Mouse (Mus musculus): ENCODE results near the gene Emc6. TPM values are rescaled to one million over a fixed set of nuclear protein-coding genes. Genes with fewer than 3 reads are reported as not detected.
A peak's percentile ranks its signal among the peaks of the same experiment; 100 is the strongest.

Emc6 gene
- polyA plus RNA-seq (2016; fragmentation: Nextera tagmentation; extraction: Ambion mirVana): 108 and 110 TPM in 2 replicates

DNA sequence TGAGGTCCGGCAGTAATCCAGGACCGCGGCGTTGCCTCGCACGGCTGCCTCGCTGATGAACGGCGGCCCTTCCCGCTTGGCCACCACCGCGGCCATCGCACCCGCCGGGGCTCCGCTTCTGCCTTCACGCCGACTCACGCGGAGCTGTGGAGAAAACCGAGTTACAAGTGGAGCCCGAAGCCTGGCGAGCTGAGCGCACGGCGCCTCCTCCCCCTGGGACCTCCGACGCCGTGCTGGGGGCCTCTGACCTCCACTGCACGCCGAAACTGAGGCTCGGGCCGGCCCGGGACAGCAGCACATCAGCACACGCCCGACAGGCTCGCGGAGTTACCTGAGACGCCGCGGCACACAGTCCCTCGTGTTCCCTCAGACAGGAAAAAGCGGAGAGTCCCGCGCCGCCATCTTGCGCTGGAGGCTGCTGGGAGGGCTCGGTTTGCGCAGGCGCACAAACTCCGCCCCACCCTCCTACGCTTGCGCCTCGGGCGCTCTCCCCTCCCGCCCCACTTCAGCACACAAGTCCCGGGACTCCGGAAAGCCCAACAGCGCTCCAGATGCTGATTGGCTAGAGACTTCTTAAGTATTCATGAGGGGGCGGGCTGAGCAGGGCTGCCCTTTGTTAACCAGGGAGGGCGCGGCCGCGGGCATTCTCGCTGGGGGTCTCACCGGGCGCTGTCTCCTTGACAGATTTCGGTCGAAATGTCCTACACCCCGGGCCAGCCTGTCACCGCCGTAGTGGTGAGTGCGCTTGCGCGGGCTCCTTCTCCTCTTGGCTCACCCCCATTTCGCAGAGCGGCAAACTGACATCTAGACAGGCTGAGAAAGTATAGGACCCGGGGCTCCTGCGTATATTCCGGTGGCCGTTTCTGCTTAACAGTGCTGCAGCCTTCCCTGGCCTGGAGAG is at the start of gene Emc6, which contains the start of gene Tax1bp3:
Emc6 (minus strand) TSS at position 430 of the 901 bp plus-strand sequence.
Tax1bp3 (plus strand) TSS at position 476 of the 901 bp plus-strand sequence.
- Histone ChIP-seq H3K27ac (peak within 1 kb of the TSS; percentile 83), H3K36me3 (peaks cover 38% of the 10 kb centered on the region), H3K27me3 (replicated peaks) (no peaks in the 10 kb centered on the region), H3K9ac (peak within 1 kb of the TSS; percentile 94), H3K4me2 (peak within 1 kb of the TSS; percentile 94), H3K4me3 (peak within 1 kb of the TSS; percentile 94), H3K9me3 (replicated peaks) (no peaks in the 10 kb centered on the region), H3K4me1 (peaks cover 43% of the 10 kb centered on the region)
- ATAC-seq: peak; percentile 98
- under 1% methylated on average over 81 of the region's 81 CpGs for WGBS (ENCODE audit: insufficient replicate concordance)

DNA sequence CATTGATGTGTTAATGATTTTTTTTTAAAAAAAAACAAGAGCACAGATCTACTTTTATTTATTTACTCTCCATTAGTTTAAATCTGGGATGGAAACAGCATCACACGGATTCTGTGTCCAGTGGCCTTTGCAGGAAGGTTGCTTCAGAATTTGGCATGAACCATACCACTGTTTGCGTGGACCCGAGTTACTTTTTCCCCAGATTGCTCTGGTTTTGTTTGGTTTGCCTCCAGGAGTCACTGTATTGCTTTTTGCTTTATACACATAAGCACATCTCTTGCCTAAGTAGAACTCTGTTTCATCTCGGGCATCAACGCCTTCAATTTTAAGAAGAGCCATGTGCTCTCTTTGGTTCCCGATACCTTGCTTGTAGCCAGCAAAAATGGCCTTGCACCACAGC is 49.0 kb upstream of the Emc6 start:
- no peaks in the 10 kb centered on the region for H3K9me3 ChIP-seq (replicated peaks)
- no peaks in the 10 kb centered on the region for H3K36me3 ChIP-seq
- H3K4me2 ChIP-seq: no peak overlapping the region
- WGBS (ENCODE audit: insufficient replicate concordance): 82% methylated on average over 6 of the region's 6 CpGs
- H3K9ac ChIP-seq: no peak overlapping the region
- ATAC-seq: no peak
- H3K27me3 ChIP-seq (replicated peaks): no peaks in the 10 kb centered on the region
- H3K27ac ChIP-seq: no peak overlapping the region
- no peak overlapping the region for H3K4me3 ChIP-seq
- no peaks in the 10 kb centered on the region for H3K4me1 ChIP-seq

DNA sequence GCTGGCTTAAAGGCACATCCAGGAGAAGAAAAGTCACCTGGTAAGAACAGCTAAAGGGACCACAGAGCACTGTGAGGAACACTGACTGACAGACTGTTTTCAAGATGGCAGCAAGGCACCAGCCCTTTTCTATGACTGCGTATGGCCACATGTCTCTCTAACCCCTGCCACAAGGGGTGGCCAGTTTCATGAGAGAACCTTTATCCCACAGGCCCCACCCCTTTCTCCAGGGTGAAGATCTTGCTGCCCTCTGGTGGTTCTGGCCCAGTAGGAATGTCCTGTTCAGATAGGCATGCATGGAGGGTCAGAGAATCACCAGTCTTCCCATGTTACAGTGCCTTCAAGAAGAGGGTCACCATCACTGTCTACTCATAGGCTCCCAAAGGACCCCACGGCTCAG is 47.1 kb upstream of the Emc6 start:
- no peaks in the 10 kb centered on the region for H3K4me1 ChIP-seq
- H3K9me3 ChIP-seq (replicated peaks): no peaks in the 10 kb centered on the region
- H3K4me2 ChIP-seq: no peak overlapping the region
- H3K4me3 ChIP-seq: no peak overlapping the region
- H3K27ac ChIP-seq: no peak overlapping the region
- no peaks in the 10 kb centered on the region for H3K36me3 ChIP-seq
- H3K9ac ChIP-seq: no peak overlapping the region
- ATAC-seq: no peak
- WGBS (ENCODE audit: insufficient replicate concordance): 51% methylated on average over 2 of the region's 2 CpGs
- H3K27me3 ChIP-seq (replicated peaks): no peaks in the 10 kb centered on the region

DNA sequence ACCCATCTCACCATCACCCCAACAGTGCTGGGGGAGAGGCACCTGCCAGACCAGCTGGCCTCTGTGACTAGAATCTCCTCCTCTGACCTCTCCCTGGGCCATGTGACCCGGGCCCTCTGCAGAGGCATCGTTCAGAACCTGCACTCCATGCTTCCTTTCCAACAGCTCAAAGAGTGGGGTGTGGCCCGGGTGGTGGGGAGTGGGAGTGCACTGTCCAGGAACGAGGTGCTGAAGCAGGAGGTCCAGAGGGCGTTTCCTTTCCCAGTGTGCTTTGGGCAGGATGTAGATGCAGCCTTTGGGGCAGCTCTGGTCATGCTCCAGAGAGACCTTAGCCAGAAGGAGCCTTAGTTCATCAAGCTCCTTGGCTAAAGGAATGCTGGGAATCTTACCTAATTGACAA is 46.0 kb upstream of the Emc6 start:
- H3K4me2 ChIP-seq: no peak overlapping the region
- WGBS (ENCODE audit: insufficient replicate concordance): 23% methylated on average over 5 of the region's 5 CpGs

DNA sequence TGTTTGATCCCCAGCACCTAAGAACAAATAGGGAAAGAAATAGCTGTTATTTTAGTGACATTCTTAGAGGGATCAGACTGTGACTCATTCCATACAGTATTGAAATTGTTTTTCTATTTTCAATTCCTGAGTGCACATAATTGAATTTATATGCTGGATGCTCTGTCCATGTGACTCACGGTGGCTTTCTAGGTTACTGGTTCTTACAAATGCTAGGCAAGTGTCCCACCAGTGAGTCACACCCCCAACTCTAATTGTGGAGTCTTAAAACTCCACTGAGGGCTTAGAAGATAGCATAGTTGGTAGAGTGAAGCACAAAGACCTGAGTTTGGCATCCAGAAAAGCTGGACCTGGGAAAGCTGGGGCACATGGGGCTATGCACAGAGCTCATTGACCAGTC is 43.8 kb upstream of the Emc6 start:
- Histone ChIP-seq H3K27ac (no peak overlapping the region), H3K36me3 (no peaks in the 10 kb centered on the region), H3K4me1 (no peaks in the 10 kb centered on the region), H3K4me2 (no peak overlapping the region), H3K9me3 (replicated peaks) (no peaks in the 10 kb centered on the region), H3K9ac (no peak overlapping the region), H3K4me3 (no peak overlapping the region), H3K27me3 (replicated peaks) (no peaks in the 10 kb centered on the region)
- no peak for ATAC-seq
- 61% methylated on average over 1 of the region's 1 CpGs for WGBS (ENCODE audit: insufficient replicate concordance)

More for the DNA sequence above, 46.0 kb upstream of the Emc6 start:
- no peaks in the 10 kb centered on the region for H3K27me3 ChIP-seq (replicated peaks)
- no peaks in the 10 kb centered on the region for H3K9me3 ChIP-seq (replicated peaks)
- no peaks in the 10 kb centered on the region for H3K36me3 ChIP-seq
- H3K4me1 ChIP-seq: no peaks in the 10 kb centered on the region
- H3K4me3 ChIP-seq: no peak overlapping the region
- H3K27ac ChIP-seq: no peak overlapping the region
- no peak for ATAC-seq
- no peak overlapping the region for H3K9ac ChIP-seq

DNA sequence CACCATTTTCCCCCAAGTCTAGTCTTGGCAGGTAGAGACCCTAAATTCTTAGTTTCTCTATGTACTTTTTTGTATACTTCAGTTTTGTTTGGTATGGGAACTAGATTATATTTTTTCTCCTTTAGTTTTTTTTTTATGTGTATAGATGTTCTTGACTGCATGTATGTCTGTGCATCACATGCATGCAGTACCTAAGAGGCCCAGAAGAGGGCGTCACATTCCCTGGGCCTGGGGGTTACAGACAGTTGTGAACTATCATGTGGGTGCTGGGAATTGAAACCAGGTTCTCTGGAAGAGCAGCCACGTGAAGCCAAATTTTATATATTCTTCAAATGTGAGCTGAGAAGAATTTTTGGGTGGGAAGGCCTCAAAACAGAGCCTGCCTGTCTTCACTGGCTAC is 42.8 kb upstream of the Emc6 start:
- Histone ChIP-seq H3K9ac (no peak overlapping the region), H3K4me3 (no peak overlapping the region), H3K4me1 (no peaks in the 10 kb centered on the region), H3K9me3 (replicated peaks) (no peaks in the 10 kb centered on the region), H3K4me2 (no peak overlapping the region), H3K27ac (no peak overlapping the region), H3K27me3 (replicated peaks) (no peaks in the 10 kb centered on the region), H3K36me3 (no peaks in the 10 kb centered on the region)
- 31% methylated on average over 2 of the region's 2 CpGs for WGBS (ENCODE audit: insufficient replicate concordance)
- ATAC-seq: no peak

DNA sequence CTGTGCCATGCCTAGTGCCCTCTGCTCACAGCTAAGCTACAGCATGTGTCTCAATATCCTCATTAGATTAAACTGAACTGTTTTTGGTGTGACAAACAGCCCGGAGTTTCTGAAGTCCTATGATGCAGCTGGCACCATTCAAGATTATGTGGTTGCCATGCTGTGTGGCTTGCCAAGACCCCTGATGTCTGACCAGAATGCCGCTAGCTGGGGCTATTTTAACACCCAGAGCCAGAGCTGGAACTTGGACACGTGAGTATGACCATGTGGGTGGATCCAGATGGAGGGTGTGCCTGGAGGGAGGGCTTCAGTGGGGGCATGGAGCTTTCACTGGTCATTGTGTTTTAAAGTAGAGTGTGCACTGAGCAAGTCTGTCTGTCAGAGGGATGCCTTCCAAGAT is 37.1 kb upstream of the Emc6 start:
- WGBS (ENCODE audit: insufficient replicate concordance): 61% methylated on average over 3 of the region's 3 CpGs
- ATAC-seq: no peak
- H3K4me2 ChIP-seq: no peak overlapping the region
- no peaks in the 10 kb centered on the region for H3K9me3 ChIP-seq (replicated peaks)
- H3K36me3 ChIP-seq: no peaks in the 10 kb centered on the region
- no peak overlapping the region for H3K27ac ChIP-seq
- H3K27me3 ChIP-seq (replicated peaks): no peaks in the 10 kb centered on the region
- no peaks in the 10 kb centered on the region for H3K4me1 ChIP-seq
- H3K9ac ChIP-seq: no peak overlapping the region
- no peak overlapping the region for H3K4me3 ChIP-seq

DNA sequence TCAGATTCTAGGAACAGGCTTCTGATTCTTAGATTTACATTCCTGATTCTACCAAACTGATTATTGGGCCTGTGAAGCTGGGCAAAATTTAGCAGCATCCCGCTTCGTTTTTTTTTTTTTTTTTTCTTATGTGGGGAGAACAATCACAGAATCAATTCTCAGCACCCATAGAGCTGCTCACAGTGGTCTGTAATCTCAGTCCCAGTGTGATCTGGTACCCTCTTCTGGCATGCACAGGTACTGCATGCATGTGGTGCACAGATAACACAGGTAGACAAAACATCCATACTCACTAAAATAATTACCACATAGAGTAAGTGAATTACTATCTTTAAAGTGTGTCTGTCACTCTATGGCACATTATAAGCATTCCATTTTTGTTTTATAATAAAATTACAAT is 30.8 kb upstream of the Emc6 start:
- H3K27ac ChIP-seq: no peak overlapping the region
- H3K4me2 ChIP-seq: no peak overlapping the region
- no peaks in the 10 kb centered on the region for H3K36me3 ChIP-seq
- H3K27me3 ChIP-seq (replicated peaks): no peaks in the 10 kb centered on the region
- H3K9ac ChIP-seq: no peak overlapping the region
- H3K9me3 ChIP-seq (replicated peaks): no peaks in the 10 kb centered on the region
- H3K4me1 ChIP-seq: no peaks in the 10 kb centered on the region
- WGBS (ENCODE audit: insufficient replicate concordance): 62% methylated on average over 2 of the region's 2 CpGs
- no peak overlapping the region for H3K4me3 ChIP-seq
- ATAC-seq: no peak

DNA sequence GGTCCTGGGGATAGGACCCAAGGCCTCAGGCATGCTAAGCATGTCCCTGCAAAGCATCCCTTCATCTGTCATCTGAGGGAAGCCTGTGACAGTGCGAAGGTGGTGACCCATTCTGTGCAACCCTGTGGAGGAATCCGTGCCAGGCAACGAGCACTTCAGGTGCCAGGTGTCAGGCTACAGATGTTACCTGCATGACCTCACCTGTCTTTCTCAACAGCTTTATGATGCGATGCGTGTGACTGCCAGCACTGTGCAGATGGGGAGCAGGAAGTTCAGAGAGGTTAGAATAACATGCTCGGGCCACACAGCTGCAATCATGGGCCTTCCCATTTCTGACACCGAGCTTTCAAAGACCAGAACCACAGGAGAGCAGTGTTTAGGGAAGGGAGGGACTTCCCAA is 28.4 kb upstream of the Emc6 start:
- Histone ChIP-seq H3K27ac (no peak overlapping the region), H3K9me3 (replicated peaks) (no peaks in the 10 kb centered on the region), H3K36me3 (no peaks in the 10 kb centered on the region), H3K4me2 (no peak overlapping the region), H3K27me3 (replicated peaks) (no peaks in the 10 kb centered on the region), H3K4me3 (no peak overlapping the region), H3K4me1 (peaks cover 1% of the 10 kb centered on the region), H3K9ac (no peak overlapping the region)
- ATAC-seq: no peak
- WGBS (ENCODE audit: insufficient replicate concordance): 63% methylated on average over 7 of the region's 7 CpGs

DNA sequence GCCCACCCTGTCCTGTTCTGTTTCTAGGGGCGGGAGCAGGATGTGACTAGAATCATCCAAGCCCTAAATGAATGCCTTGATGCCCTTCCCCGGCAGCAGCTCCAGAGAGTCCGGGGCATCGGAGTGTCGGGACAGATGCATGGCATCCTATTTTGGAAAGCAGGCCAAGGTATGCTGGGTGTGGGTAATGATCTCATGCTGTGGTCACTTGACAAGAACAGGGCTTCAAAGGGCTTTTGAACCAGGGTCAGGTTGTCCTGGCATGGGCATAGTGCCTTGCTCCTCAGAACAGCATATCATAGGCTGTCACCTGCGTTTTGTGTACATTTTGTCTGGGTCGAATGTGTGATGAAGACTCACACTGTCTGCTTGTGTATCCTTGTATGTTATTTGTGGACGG is 27.1 kb upstream of the Emc6 start:
- H3K4me3 ChIP-seq: no peak overlapping the region
- ATAC-seq: no peak
- H3K27ac ChIP-seq: no peak overlapping the region
- no peak overlapping the region for H3K9ac ChIP-seq
- no peak overlapping the region for H3K4me2 ChIP-seq
- no peaks in the 10 kb centered on the region for H3K27me3 ChIP-seq (replicated peaks)
- peaks cover 8% of the 10 kb centered on the region for H3K4me1 ChIP-seq
- H3K9me3 ChIP-seq (replicated peaks): no peaks in the 10 kb centered on the region
- H3K36me3 ChIP-seq: no peaks in the 10 kb centered on the region
- 70% methylated on average over 8 of the region's 8 CpGs for WGBS (ENCODE audit: insufficient replicate concordance)

DNA sequence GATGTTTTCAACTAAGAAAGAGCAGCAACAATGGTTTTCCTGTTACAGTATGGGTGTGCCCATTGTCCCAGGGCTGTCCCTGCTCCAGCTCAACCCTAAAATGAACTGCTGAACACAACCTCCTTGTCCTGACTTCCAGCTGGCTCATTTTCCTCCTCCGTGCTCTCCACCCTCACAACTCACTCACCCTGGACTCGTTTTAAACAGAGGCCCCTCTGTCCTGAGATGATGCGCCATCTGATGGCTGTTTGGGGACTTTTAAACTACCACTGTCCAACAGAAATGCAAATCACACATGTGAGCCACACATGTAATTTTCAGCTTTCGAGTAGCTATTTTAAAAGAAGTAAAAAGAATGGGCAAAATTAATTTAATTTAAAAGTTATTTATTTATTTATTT is 24.8 kb upstream of the Emc6 start:
- ATAC-seq: no peak
- Histone ChIP-seq H3K4me3 (no peak overlapping the region), H3K4me2 (no peak overlapping the region), H3K36me3 (no peaks in the 10 kb centered on the region), H3K9me3 (replicated peaks) (no peaks in the 10 kb centered on the region), H3K9ac (no peak overlapping the region), H3K4me1 (peaks cover 23% of the 10 kb centered on the region), H3K27ac (no peak overlapping the region), H3K27me3 (replicated peaks) (no peaks in the 10 kb centered on the region)
- WGBS (ENCODE audit: insufficient replicate concordance): 38% methylated on average over 4 of the region's 4 CpGs

DNA sequence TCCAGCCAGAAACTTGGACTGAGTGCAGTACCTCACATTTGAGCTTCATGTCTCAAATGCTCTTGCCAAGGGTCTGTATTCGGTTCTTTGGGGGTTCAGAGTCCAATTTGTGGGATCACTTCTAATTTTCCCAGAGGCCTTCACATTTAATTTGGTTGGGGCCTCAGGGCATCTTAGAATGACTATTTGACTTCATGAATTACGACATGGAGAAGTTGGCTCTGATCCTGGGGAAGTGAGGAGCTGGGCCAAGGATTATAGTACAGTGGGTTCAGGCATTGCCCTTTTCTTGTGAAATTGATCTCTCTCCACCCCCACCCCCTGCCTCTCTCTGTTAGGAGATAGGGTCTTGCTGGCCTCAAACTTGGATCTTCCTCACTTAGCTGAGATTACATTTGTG is 24.2 kb upstream of the Emc6 start:
- WGBS (ENCODE audit: insufficient replicate concordance): 71% methylated on average over 2 of the region's 2 CpGs

More for the DNA sequence above, 24.2 kb upstream of the Emc6 start:
- Histone ChIP-seq H3K4me2 (no peak overlapping the region), H3K9me3 (replicated peaks) (no peaks in the 10 kb centered on the region), H3K4me1 (peaks cover 23% of the 10 kb centered on the region), H3K36me3 (peaks cover 2% of the 10 kb centered on the region; the same call in 1 of the 2 replicates), H3K9ac (no peak overlapping the region), H3K27ac (no peak overlapping the region), H3K4me3 (no peak overlapping the region), H3K27me3 (replicated peaks) (no peaks in the 10 kb centered on the region)
- no peak for ATAC-seq

All from liver, embryonic 12.5 days (tissue).